In genomic region chrX:160865022-160865421, GRCm38 (mm10) we compare ENCODE assay signal across 29 mouse cellular contexts. TPM values are rescaled to one million over a fixed set of nuclear protein-coding genes. Genes with fewer than 3 reads are reported as not detected.
DNase-seq lines count a peak whose midpoint lies in the region; ATAC-seq lines count a peak whose summit lies in the region.
"Had no signal": no experiment of that assay in that cellular context is flagged by ENCODE, and none has a peak within 500 bp of the region (broad histone marks: within the 10 kb centered on the region; RNA-seq: fewer than 3 reads in every experiment).

No protein-coding gene starts in this region.

- H3K4me2 ChIP-seq in kidney, embryonic 16.5 days (replicated peaks; ENCODE audit: low read depth, low read length): no peak overlapping the region
- H3K4me2 ChIP-seq in midbrain, embryonic 11.5 days: no peak overlapping the region
- H3K4me2 ChIP-seq in midbrain, embryonic 16.5 days (ENCODE audit: low read length): no peak overlapping the region
- H3K4me2 ChIP-seq in midbrain, embryonic 14.5 days (ENCODE audit: low read length): no peak overlapping the region
- H3K4me2 ChIP-seq in midbrain, embryonic 15.5 days: no peak overlapping the region
- H3K4me2 ChIP-seq: heart, embryonic 12.5 days; heart, embryonic 15.5 days; hindbrain, embryonic 13.5 days had no signal

- no peak overlapping the region for H3K4me3 ChIP-seq in kidney, embryonic 16.5 days (ENCODE audit: low read length)
- no peak overlapping the region for H3K4me3 ChIP-seq in midbrain, embryonic 11.5 days (ENCODE audit: low read depth, low read length)
- no peak overlapping the region for H3K4me3 ChIP-seq in midbrain, embryonic 16.5 days (ENCODE audit: low read depth, low read length)
- no peak overlapping the region for H3K4me3 ChIP-seq in midbrain, embryonic 14.5 days (replicated peaks; ENCODE audit: low read depth, low read length)
- H3K4me3 ChIP-seq in midbrain, embryonic 15.5 days: no peak overlapping the region
- H3K4me3 ChIP-seq: forebrain, embryonic 10.5 days; heart, embryonic 12.5 days; heart, embryonic 15.5 days; hindbrain, embryonic 10.5 days; hindbrain, embryonic 13.5 days had no signal

- no peaks in the 10 kb centered on the region for H3K4me1 ChIP-seq in kidney, embryonic 16.5 days (ENCODE audit: insufficient read depth, low read length)
- no peaks in the 10 kb centered on the region; the same call in 1 of the 2 replicates for H3K4me1 ChIP-seq in midbrain, embryonic 11.5 days (ENCODE audit: control insufficient read depth, insufficient read depth, low read length)
- no peaks in the 10 kb centered on the region; the same call in 1 of the 2 replicates for H3K4me1 ChIP-seq in midbrain, embryonic 16.5 days (ENCODE audit: control insufficient read depth, insufficient read depth, low read length)
- H3K4me1 ChIP-seq in midbrain, embryonic 14.5 days (ENCODE audit: control insufficient read depth, insufficient read depth, low read length): no peaks in the 10 kb centered on the region
- 0 out of 2 replicates have a peak, but pooled peaks cover 5% of the 10 kb centered on the region for H3K4me1 ChIP-seq in midbrain, embryonic 15.5 days
- H3K4me1 ChIP-seq: heart, embryonic 12.5 days; heart, embryonic 15.5 days; hindbrain, embryonic 10.5 days; hindbrain, embryonic 13.5 days had no signal

- WGBS in kidney, embryonic 16.5 days: 87% methylated on average over 4 of the region's 4 CpGs
- WGBS in midbrain, embryonic 11.5 days: 32% methylated on average over 4 of the region's 4 CpGs
- 39% methylated on average over 4 of the region's 4 CpGs for WGBS in midbrain, embryonic 16.5 days
- 30% methylated on average over 4 of the region's 4 CpGs for WGBS in midbrain, embryonic 14.5 days
- WGBS in midbrain, embryonic 15.5 days: 24% methylated on average over 4 of the region's 4 CpGs

- peaks cover 14% of the 10 kb centered on the region for H3K27me3 ChIP-seq in kidney, embryonic 16.5 days (ENCODE audit: insufficient read depth, low read length)
- H3K27me3 ChIP-seq in midbrain, embryonic 11.5 days (ENCODE audit: control insufficient read depth, insufficient read depth, low read length): peaks cover 4% of the 10 kb centered on the region
- H3K27me3 ChIP-seq in midbrain, embryonic 16.5 days (ENCODE audit: control insufficient read depth, insufficient read depth, low read depth, low read length): no peaks in the 10 kb centered on the region; the same call in 1 of the 2 replicates
- 0 out of 2 replicates have a peak, but pooled peaks cover 5% of the 10 kb centered on the region for H3K27me3 ChIP-seq in midbrain, embryonic 14.5 days (ENCODE audit: control insufficient read depth, insufficient read depth, low read length)
- H3K27me3 ChIP-seq in midbrain, embryonic 15.5 days (replicated peaks): peaks cover 12% of the 10 kb centered on the region
- H3K27me3 ChIP-seq: CH12.LX; heart, embryonic 12.5 days; heart, embryonic 15.5 days had no signal

- ATAC-seq in kidney, embryonic 16.5 days (ENCODE audit: low FRiP score, low TSS enrichment): no peak
- peak; percentile 88 for ATAC-seq in midbrain, embryonic 11.5 days (ENCODE audit: low FRiP score)
- no peak for ATAC-seq in midbrain, embryonic 16.5 days
- no peak for ATAC-seq in midbrain, embryonic 14.5 days (ENCODE audit: low FRiP score, low TSS enrichment)
- ATAC-seq in midbrain, embryonic 15.5 days (replicated peaks): no peak
- ATAC-seq: forebrain, embryonic 14.5 days; hindbrain, embryonic 16.5 days; Patski had no signal

- no peaks in the 10 kb centered on the region for H3K36me3 ChIP-seq in kidney, embryonic 16.5 days (ENCODE audit: insufficient read depth, low read length)
- H3K36me3 ChIP-seq in midbrain, embryonic 11.5 days (ENCODE audit: control insufficient read depth, insufficient read depth, low read length): no peaks in the 10 kb centered on the region
- no peaks in the 10 kb centered on the region for H3K36me3 ChIP-seq in midbrain, embryonic 16.5 days (ENCODE audit: control insufficient read depth, insufficient read depth, low read length)
- no peaks in the 10 kb centered on the region for H3K36me3 ChIP-seq in midbrain, embryonic 14.5 days (ENCODE audit: control insufficient read depth, insufficient read depth, low read length)
- no peaks in the 10 kb centered on the region for H3K36me3 ChIP-seq in midbrain, embryonic 15.5 days (replicated peaks)
- H3K36me3 ChIP-seq: forebrain, embryonic 10.5 days; G1E; heart, embryonic 12.5 days; heart, embryonic 15.5 days; hindbrain, embryonic 10.5 days; hindbrain, embryonic 13.5 days had no signal

- no peak overlapping the region for H3K9ac ChIP-seq in kidney, embryonic 16.5 days (replicated peaks; ENCODE audit: low read length)
- no peak overlapping the region for H3K9ac ChIP-seq in midbrain, embryonic 11.5 days (ENCODE audit: low read length)
- no peak overlapping the region for H3K9ac ChIP-seq in midbrain, embryonic 16.5 days (ENCODE audit: low read depth, low read length)
- no peak overlapping the region for H3K9ac ChIP-seq in midbrain, embryonic 14.5 days (replicated peaks; ENCODE audit: low read length)
- H3K9ac ChIP-seq in midbrain, embryonic 15.5 days: no peak overlapping the region
- H3K9ac ChIP-seq: heart, embryonic 12.5 days; heart, embryonic 15.5 days; hindbrain, embryonic 13.5 days had no signal

- H3K27ac ChIP-seq in kidney, embryonic 16.5 days (ENCODE audit: low read length): no peak overlapping the region
- H3K27ac ChIP-seq in midbrain, embryonic 11.5 days (ENCODE audit: low read depth, low read length): no peak overlapping the region
- H3K27ac ChIP-seq in midbrain, embryonic 16.5 days (ENCODE audit: low read length): no peak overlapping the region
- no peak overlapping the region for H3K27ac ChIP-seq in midbrain, embryonic 14.5 days (replicated peaks; ENCODE audit: low read depth, low read length)
- no peak overlapping the region for H3K27ac ChIP-seq in midbrain, embryonic 15.5 days
- H3K27ac ChIP-seq: forebrain, embryonic 10.5 days; heart, embryonic 15.5 days; hindbrain, embryonic 10.5 days; hindbrain, embryonic 13.5 days had no signal

- H3K9me3 ChIP-seq in kidney, embryonic 16.5 days (ENCODE audit: low read length): no peaks in the 10 kb centered on the region
- no peaks in the 10 kb centered on the region for H3K9me3 ChIP-seq in midbrain, embryonic 11.5 days (ENCODE audit: control insufficient read depth, low read length)
- H3K9me3 ChIP-seq in midbrain, embryonic 16.5 days (replicated peaks; ENCODE audit: control insufficient read depth, low read length, poor library complexity, severe bottlenecking): no peaks in the 10 kb centered on the region
- no peaks in the 10 kb centered on the region for H3K9me3 ChIP-seq in midbrain, embryonic 14.5 days (ENCODE audit: control insufficient read depth, low read length)
- no peaks in the 10 kb centered on the region for H3K9me3 ChIP-seq in midbrain, embryonic 15.5 days
- H3K9me3 ChIP-seq: forebrain, embryonic 10.5 days; G1E; heart, embryonic 12.5 days; heart, embryonic 15.5 days; hindbrain, embryonic 10.5 days; hindbrain, embryonic 13.5 days had no signal

- DNase-seq in embryo, embryonic 11 days: peak; percentile 2
- DNase-seq in embryo, embryonic 10 days (ENCODE audit: low spot score): no peak
- DNase-seq in kidney, adult 9 months: peak; percentile 15
- DNase-seq in midbrain, embryonic 11.5 days (ENCODE audit: low spot score, missing footprints): no peak
- peak; percentile 22 for DNase-seq in midbrain, embryonic 14.5 days
- DNase-seq: adrenal gland, postnatal 10 days; adrenal gland, postnatal 36 days; B cell, adult 2 months; cerebellum, adult 11-12 months; cerebellum, adult 8-10 months; cerebellum, postnatal 10 days; cerebellum, postnatal 36 days; gastrocnemius, postnatal 25 days; heart, adult 18-20 months; heart, postnatal 10 days; heart, postnatal 36 days had no signal

RNA-seq across cellular contexts. Expression of gene Gja6, which starts 41.8 kb away (rescaled TPM):
- 0.10 and 0.12 TPM in 2 replicates for polyA plus RNA-seq in kidney, embryonic 16.5 days (2015; fragmentation: Nextera tagmentation; extraction: Ambion mirVana)
- 0.12 and 0.38 TPM in 2 replicates for polyA plus RNA-seq in midbrain, embryonic 11.5 days (2014; fragmentation: Nextera tagmentation; extraction: Ambion mirVana)
- polyA plus RNA-seq in midbrain, embryonic 16.5 days (2015; fragmentation: Nextera tagmentation; extraction: Ambion mirVana): 0.11 and 0.20 TPM in 2 replicates
- not detected in 2 replicates for polyA plus RNA-seq in midbrain, embryonic 14.5 days (2014; fragmentation: Nextera tagmentation; extraction: Ambion mirVana)
- 0.10 and 0.11 TPM in 2 replicates for polyA plus RNA-seq in midbrain, embryonic 15.5 days (2015; fragmentation: Nextera tagmentation; extraction: Ambion mirVana)
- polyA plus RNA-seq: G1E; heart, embryonic 15.5 days had no signal

Comparison
In these comparisons a context has a peak if more than half of its experiments do, and no peak if none do; other contexts are left out.
1. DNase-seq: peak in embryo, embryonic 11 days (single experiment), kidney, adult 9 months (single experiment) and midbrain, embryonic 14.5 days (single experiment); none in embryo, embryonic 10 days (single experiment) and midbrain, embryonic 11.5 days (single experiment).